Mouse (Mus musculus): Measurements from ENCODE around the gene Ankrd13d. TPM values are rescaled to one million over a fixed set of nuclear protein-coding genes. Genes with fewer than 3 reads are reported as not detected.

The Ankrd13d gene
- polyA plus RNA-seq, 2 experiments: 11.5 to 25.2 TPM

DNA sequence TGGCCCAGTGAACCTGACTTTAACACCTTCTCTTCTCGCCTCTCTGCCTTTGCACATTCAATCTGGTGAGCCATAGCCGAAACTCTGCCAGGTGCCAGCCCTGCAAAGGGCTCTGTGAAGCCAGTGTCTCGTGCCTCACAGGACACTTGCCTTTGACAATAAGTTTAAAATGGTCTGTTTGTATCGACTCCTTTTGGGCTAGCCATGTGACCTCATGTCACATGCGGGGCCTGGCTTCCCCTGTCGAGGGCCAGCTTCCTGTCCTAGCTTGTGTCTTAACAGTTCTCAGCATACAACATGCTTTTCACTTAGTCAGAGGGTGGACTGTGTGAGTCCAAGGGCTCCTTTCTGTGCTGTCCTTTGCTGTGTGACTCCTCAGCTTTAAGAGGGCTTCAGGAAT, 20.2 kb downstream of the Ankrd13d start:
- DNase-seq (ENCODE audit: low spot score): no peak
- no peak overlapping the region for H3K4me2 ChIP-seq (replicated peaks; ENCODE audit: low read depth, low read length, severe bottlenecking)
- WGBS: 70% methylated on average over 6 of the region's 6 CpGs
- no peak overlapping the region for H3K9ac ChIP-seq (ENCODE audit: low read depth, low read length, severe bottlenecking)
- ATAC-seq (ENCODE audit: low FRiP score, low read depth): no peak
- TF ChIP-seq POLR2A (IDR thresholded peaks at IDR 0.05; ENCODE audit: borderline replicate concordance, extremely low read depth, insufficient read depth, insufficient read length): no peak
- H3K9me3 ChIP-seq (ENCODE audit: control insufficient read depth, low read length): no peaks in the 10 kb centered on the region
- 0 out of 2 replicates have a peak, but pooled peaks cover 2% of the 10 kb centered on the region for H3K4me1 ChIP-seq (ENCODE audit: control insufficient read depth, insufficient read depth, low read length)
- no peak overlapping the region for H3K27ac ChIP-seq (replicated peaks; ENCODE audit: low read depth, low read length)
- no peak overlapping the region for H3K4me3 ChIP-seq (replicated peaks; ENCODE audit: low read length)
- no peaks in the 10 kb centered on the region for H3K27me3 ChIP-seq (ENCODE audit: control insufficient read depth, insufficient read depth, low read length)
- peaks cover 8% of the 10 kb centered on the region; the same call in 1 of the 2 replicates for H3K36me3 ChIP-seq (ENCODE audit: control insufficient read depth, insufficient read depth, low read length)

DNA sequence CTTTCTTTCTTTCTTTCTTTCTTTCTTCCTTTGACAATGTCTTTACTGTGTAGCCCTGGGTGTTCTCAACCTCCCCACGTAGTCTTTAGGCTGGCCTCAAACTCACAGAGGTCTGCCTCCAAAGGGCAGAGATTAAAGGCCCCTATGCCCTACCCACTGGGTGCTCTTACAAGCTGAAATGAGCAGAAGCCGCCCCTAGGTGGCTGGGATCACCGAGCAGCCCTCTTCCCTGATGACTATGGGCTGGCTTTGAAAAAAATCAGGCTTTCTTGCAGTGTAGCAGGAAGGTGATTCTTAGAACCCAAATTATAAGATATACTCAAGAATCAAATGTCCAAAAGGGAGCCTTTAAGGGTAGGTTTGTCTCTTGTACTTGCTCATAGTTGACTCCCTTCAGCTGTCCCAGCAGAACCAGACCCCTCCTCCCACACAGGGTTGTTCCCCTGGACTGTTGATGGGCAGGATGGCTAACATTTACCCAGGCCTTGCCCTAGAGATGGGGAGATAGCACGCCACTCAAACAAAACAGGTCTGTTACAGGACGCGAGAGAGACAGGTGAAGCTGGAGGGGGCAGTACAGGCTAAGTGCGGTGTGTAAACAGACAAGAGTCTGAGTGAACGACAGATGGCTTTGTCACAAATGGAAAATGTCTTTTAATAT, 21.8 kb downstream of the Ankrd13d start:
- Histone ChIP-seq H3K27ac (replicated peaks; ENCODE audit: low read depth, low read length) (no peak overlapping the region), H3K9ac (ENCODE audit: low read depth, low read length, severe bottlenecking) (no peak overlapping the region), H3K4me2 (replicated peaks; ENCODE audit: low read depth, low read length, severe bottlenecking) (no peak overlapping the region), H3K27me3 (ENCODE audit: control insufficient read depth, insufficient read depth, low read length) (no peaks in the 10 kb centered on the region), H3K4me1 (ENCODE audit: control insufficient read depth, insufficient read depth, low read length) (peaks cover 5% of the 10 kb centered on the region; the same call in 1 of the 2 replicates), H3K36me3 (ENCODE audit: control insufficient read depth, insufficient read depth, low read length) (peaks cover 8% of the 10 kb centered on the region; the same call in 1 of the 2 replicates), H3K4me3 (replicated peaks; ENCODE audit: low read length) (no peak overlapping the region), H3K9me3 (ENCODE audit: control insufficient read depth, low read length) (no peaks in the 10 kb centered on the region)
- DNase-seq (ENCODE audit: low spot score) (no peak), ATAC-seq (ENCODE audit: low FRiP score, low read depth) (no peak)
- TF ChIP-seq POLR2A (IDR thresholded peaks at IDR 0.05; ENCODE audit: borderline replicate concordance, extremely low read depth, insufficient read depth, insufficient read length): no peak
- 61% methylated on average over 8 of the region's 8 CpGs for WGBS

DNA sequence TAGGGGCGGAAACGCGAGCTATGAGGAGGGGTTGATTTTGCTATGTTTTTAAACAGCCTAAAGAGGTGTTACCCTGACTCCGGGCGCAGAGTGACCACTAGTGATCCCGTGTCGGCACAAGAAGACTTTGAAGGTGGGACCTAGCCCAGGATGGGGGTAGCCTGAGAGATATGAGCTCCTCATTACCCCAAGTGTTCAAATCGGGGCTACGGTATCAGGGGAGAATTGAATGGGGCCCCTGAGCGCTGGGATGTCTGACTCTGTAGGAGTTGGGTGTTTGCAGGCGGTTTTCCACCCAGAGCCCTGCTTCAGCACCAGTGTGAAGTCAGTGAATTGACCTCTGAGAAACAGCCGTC, 25.1 kb downstream of the Ankrd13d start:
- Histone ChIP-seq H3K27ac (replicated peaks; ENCODE audit: low read depth, low read length) (no peak overlapping the region), H3K27me3 (ENCODE audit: control insufficient read depth, insufficient read depth, low read length) (no peaks in the 10 kb centered on the region), H3K36me3 (ENCODE audit: control insufficient read depth, insufficient read depth, low read length) (no peaks in the 10 kb centered on the region), H3K4me3 (replicated peaks; ENCODE audit: low read length) (peak overlapping the region; percentile 65), H3K4me1 (ENCODE audit: control insufficient read depth, insufficient read depth, low read length) (peaks cover 5% of the 10 kb centered on the region; the same call in 1 of the 2 replicates), H3K4me2 (replicated peaks; ENCODE audit: low read depth, low read length, severe bottlenecking) (peak overlapping the region; percentile 93), H3K9ac (ENCODE audit: low read depth, low read length, severe bottlenecking) (peak overlapping the region; percentile 69), H3K9me3 (ENCODE audit: control insufficient read depth, low read length) (no peaks in the 10 kb centered on the region)
- 18% methylated on average over 12 of the region's 12 CpGs for WGBS
- no peak for TF ChIP-seq POLR2A (IDR thresholded peaks at IDR 0.05; ENCODE audit: borderline replicate concordance, extremely low read depth, insufficient read depth, insufficient read length)
- no peak; the same call in 1 of the 2 replicates for ATAC-seq (ENCODE audit: low FRiP score, low read depth)
- DNase-seq (ENCODE audit: low spot score): no peak

DNA sequence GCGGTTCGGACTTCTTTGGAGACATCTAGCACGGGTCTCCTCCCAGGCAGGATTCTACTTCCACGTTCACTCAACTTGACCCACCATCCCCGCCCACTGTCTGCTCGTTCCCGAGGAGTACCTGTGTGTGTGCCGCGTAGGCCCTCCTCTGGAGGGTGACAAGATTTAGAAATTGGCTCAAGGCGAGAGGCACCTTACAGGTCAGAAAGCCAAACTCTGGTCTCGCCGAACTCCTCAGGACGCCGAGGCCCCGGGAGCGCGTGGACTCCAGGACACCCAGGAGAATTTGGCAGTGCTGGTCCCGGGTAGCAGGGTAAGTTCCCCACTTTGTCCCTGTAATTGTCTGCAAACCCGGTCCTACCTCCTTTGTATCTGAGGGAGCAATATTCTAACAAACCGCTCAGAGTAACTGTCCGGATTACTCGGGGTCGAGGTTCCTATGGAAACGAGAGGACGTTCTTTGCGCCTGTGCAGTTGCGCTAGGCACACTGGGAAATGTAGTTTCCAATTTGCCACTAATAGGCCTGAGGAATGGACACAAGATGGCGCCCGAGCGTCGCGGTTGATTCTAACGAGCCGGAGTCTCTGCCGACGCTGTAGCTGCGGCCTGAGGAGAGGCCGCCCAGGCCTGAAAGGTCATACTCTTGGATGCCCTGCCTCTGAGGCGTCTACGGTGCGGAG, 25.6 kb downstream of the Ankrd13d start:
- WGBS: 2% methylated on average over 41 of the region's 41 CpGs
- Histone ChIP-seq H3K27me3 (ENCODE audit: control insufficient read depth, insufficient read depth, low read length) (no peaks in the 10 kb centered on the region), H3K27ac (replicated peaks; ENCODE audit: low read depth, low read length) (no peak overlapping the region), H3K4me3 (replicated peaks; ENCODE audit: low read length) (peak overlapping the region; percentile 65), H3K4me1 (ENCODE audit: control insufficient read depth, insufficient read depth, low read length) (peaks cover 5% of the 10 kb centered on the region; the same call in 1 of the 2 replicates), H3K36me3 (ENCODE audit: control insufficient read depth, insufficient read depth, low read length) (no peaks in the 10 kb centered on the region), H3K9me3 (ENCODE audit: control insufficient read depth, low read length) (no peaks in the 10 kb centered on the region), H3K9ac (ENCODE audit: low read depth, low read length, severe bottlenecking) (peak overlapping the region; percentile 69), H3K4me2 (replicated peaks; ENCODE audit: low read depth, low read length, severe bottlenecking) (peak overlapping the region; percentile 93)
- DNase-seq (ENCODE audit: low spot score) (peak; percentile 99), ATAC-seq (ENCODE audit: low FRiP score, low read depth) (peak; percentile 93)
- peak; percentile 70; the same call in 1 of the 2 replicates for TF ChIP-seq POLR2A (IDR thresholded peaks at IDR 0.05; ENCODE audit: borderline replicate concordance, extremely low read depth, insufficient read depth, insufficient read length)

DNA sequence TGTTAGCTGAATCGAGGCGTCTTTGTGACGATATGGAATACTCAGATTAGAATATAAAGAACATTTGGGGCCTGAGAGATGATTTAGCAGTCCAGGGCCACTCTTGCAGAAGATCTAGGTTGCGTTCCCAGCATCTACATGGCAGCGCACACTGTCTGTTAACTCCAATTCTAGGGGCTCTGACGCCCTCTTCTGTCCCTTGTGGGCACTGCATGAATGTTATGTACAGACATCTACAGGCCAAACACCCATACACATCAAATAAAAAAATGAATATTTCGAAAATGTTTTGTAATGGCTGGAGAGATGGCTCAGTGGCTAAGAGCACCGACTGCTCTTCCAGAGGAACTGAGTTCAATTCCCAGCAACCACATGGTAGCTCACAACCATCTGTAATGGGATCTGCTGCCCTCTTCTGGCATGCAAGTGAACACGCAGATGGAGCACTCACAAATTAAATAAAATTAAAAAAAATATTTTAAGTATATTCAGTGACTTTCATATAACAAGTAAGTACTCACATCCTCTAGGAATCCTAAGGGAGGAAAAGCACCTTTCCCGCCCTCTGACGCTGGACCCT, 27.3 kb downstream of the Ankrd13d start:
- TF ChIP-seq POLR2A (IDR thresholded peaks at IDR 0.05; ENCODE audit: borderline replicate concordance, extremely low read depth, insufficient read depth, insufficient read length): no peak
- Histone ChIP-seq H3K4me3 (replicated peaks; ENCODE audit: low read length) (no peak overlapping the region), H3K36me3 (ENCODE audit: control insufficient read depth, insufficient read depth, low read length) (no peaks in the 10 kb centered on the region), H3K27me3 (ENCODE audit: control insufficient read depth, insufficient read depth, low read length) (no peaks in the 10 kb centered on the region), H3K27ac (replicated peaks; ENCODE audit: low read depth, low read length) (no peak overlapping the region), H3K4me2 (replicated peaks; ENCODE audit: low read depth, low read length, severe bottlenecking) (no peak overlapping the region), H3K9ac (ENCODE audit: low read depth, low read length, severe bottlenecking) (no peak overlapping the region), H3K4me1 (ENCODE audit: control insufficient read depth, insufficient read depth, low read length) (peaks cover 5% of the 10 kb centered on the region; the same call in 1 of the 2 replicates), H3K9me3 (ENCODE audit: control insufficient read depth, low read length) (no peaks in the 10 kb centered on the region)
- 77% methylated on average over 11 of the region's 11 CpGs for WGBS
- no peak for DNase-seq (ENCODE audit: low spot score)
- ATAC-seq (ENCODE audit: low FRiP score, low read depth): no peak

Measured in limb, embryonic 14.5 days (tissue).